Mouse (Mus musculus): ENCODE results near the gene Itfg2.

Itfg2 gene

DNA sequence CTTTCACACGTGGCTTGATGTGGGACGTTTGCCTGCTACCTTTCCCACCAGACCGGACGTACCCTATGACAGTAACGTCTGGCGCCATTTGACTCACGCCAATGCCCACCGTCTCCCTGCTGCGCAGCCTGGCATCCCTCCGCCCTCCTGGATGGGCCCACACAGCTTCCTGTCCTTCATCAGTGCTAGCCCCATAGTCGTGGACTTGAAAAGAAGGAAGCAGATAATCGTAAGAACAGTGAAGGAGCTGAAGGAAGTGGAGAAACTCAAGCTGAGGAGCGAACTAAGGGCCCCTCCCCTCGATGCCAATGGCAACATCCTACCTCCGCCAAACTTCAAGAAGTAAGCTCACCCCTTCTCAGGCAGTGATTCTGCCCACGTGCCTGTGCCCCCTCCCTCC, 45.1 kb downstream of the Itfg2 start:
- DNase-seq, result no peak

DNA sequence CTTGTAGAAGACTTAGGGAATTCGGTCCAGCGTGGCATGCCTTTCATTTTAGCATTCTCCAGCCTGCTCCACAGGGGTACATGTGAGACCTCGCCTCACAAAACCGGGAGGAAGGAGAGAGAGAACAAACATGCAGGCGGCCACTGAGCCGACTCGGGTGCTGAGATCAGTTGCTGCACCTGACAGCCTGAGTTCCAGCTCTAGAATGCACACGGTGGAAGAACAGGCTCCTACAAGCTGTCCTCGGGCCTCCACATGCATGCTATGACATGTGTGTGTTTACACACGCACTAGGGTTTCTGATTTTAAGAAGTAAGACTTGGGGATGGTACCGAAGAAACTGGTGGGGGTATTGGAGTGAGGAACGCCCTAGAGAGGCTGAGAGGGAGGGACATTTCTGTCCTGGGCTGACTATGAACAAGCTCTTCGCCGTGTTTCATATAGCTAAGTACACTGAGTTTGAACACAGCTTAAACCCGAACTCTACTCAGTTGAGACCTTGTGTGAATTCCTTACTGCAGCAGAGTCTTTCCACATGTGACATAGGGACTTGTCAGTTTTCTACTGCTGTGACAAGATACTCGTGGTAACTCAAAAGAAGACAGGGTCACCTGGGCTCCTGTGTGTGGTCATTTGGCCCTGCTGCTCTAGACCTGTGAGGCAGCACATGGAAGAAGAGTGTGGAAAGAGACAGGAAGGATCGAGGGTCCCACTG, 48.2 kb downstream of the Itfg2 start:
- no peak for DNase-seq

DNA sequence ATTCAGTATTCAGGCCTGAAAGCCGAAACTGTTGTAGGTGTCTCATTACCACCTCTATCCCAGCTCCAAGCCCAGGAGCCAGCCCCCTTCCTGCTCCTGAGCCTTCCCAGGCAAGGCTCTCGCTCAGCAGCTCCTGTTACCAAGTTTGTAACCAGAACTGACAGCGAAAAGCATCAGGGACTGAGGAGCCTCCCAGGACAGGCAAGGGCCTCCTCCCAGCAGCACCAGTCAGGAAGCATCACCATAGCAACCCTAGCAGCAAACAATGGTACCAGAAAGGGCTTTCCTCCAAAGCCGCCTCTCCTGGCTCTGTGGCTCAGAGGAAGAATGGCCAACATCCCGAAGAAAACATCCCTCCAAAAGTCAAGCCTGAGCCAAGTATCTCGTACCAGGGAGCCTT, 49.5 kb downstream of the Itfg2 start, which contains the start of the genes Tex52 and Gm44596:
Gene Tex52 (plus strand): TSS at position 265 of the 400 bp plus-strand sequence.
Gene Gm44596 (plus strand): TSS at position 312 of the 400 bp plus-strand sequence.
- DNase-seq, result no peak

DNA sequence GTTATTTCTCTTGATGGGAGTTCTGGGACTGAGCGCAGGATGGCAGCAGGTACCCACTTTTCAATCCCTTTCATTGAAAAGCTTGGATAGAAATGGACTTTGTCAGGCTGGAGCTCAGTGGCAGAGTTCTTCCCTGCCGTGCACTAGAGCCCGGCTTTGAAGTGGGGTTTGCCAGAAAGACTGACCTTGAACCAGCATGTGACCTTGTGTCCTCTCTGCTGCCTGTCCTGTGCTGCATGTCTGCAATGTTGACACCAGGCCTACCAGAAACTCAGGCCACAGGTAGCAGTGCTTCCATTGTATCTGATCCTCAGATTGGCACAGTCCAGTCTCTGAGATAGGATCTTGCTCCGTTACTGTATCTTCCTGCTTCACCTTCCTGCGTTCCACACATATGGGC, 54.7 kb downstream of the Itfg2 start:
- DNase-seq, result no peak

DNA sequence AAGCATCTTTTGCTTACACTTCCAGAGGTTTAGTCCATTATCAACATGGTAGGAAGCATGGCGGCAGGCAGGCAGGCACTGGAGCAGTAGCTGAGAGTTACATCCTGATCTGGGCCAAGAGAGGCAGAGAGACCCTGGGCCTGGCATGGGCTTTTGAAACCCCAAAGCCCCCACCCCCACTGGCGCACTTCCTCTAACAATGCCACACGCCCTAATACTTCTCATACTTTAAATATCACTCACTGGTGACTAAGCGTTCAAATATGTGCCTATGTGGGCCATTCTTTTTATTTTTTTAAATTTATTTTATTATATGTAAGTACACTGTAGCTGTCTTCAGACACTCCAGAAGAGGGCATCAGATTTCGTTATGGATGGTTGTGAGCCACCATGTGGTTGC, 58.3 kb downstream of the Itfg2 start:
- no peak for DNase-seq

DNA sequence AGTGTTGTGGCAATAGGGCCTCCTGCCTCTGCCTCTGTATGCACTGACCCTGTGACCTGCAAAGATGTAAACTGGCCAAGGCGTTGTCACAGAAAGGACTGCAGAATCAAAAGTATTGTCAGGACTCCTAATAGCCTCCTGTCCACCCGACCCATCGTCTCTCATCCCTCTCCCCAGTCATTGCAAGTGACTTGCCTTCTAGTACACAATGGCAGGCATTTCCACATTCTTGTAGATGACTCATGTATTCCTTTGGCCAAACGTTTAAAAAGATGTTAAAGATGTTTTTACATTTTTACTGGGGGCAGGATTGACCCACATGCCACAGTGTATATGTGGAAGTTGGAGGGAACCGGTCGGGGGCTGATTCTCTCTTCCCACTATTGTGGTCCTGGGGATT, 60.0 kb downstream of the Itfg2 start:
- DNase-seq, result no peak

DNA sequence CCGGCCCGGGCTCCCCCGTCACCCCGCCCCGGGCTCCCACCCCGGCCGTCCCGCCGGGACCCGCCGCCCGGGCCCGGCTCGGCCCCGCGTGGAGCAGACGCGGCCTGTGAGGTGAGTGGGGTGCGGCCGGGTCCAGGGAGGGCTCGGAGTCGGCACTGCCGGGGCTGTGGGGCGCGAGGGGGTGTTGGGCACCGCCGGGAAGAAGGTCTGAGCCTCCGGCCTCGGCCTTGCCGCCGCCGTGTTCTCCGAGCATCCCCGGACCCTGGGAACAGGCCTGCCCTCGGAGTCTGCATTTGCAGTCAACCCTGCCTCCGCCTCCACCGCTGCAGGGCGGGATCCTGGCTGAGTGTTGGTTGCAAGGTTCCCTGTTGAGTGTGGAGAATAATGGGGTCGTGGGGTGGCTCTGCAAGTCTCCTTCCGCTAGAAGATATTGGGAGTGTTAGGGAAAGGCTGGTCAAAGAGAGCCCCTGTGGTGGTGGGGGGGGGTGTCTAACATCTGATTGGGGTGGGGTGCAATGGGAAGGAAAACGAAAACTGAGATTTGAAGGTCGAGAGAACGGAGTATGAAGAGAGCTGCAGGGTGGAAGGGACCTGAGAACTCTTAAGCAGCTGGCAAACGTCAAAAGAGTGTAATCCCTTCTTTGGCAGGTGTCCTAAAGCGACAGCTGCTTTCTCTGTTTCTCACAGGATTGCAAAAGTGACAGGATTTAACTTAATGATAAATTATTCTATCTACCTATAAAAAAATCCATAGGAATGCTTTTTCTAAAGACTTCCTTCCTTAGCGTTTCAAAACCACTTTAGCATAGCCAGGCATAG, 61.5 kb downstream of the Itfg2 start:
- no peak for DNase-seq

DNA sequence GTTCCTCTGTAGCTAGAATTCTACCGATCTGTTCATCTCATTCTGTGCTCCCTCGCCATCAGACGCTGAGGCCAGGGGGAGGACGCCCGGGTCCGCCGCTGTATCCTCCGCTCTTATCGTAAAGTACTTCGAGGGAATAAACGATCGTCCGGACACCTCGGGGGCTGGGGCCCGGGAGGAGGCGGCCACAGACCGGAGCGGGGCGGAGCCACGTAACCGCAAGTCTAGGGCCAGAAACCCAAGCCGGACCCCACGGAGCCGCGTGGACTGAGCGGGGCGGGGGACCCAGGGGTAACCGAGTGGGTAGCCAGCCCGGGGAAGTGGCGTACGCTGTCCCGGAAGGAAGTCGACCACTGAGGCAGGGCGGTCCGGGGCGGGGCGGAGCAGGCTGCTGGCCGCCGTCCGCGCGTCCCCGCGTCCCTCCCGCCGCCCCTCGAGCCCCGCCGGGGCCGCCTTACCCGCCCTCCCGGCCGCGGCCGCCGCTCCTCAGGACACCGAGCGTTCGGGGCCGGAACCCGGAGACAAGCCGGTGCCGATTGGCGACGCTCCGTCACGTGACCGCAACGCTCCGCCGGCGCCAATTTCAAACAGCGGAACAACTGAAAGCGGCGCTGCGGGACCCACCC, 62.2 kb downstream of the Itfg2 start, which contains the start of the genes Rhno1 and Foxm1:
Gene Rhno1 (minus strand): TSS at position 531 of the 626 bp plus-strand sequence.
Gene Foxm1 (plus strand): TSS at position 587 of the 626 bp plus-strand sequence.
- peak; percentile 86 for DNase-seq

DNA sequence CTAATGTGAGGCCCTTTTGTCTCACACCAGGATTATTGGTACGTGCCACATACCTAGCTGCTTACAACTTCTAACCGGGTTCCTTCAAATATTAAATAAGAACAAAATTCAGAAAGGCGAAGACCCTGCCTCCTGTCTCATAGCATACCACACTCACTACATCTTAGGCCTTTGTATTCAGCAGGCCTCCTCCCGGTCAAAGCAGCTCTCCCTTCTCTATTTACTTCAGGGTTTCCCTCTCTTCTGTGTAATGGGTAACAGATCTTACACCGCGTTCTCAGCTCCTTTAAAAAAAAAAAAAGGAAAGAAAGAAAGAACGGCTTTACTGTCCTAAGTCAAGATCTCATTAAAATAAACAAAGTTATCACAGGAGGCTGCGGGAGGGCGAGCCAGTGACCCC, 62.8 kb downstream of the Itfg2 start:
- DNase-seq, result no peak
